21 mouse cellular contexts compared by ENCODE assay signal in the genomic region with DNA sequence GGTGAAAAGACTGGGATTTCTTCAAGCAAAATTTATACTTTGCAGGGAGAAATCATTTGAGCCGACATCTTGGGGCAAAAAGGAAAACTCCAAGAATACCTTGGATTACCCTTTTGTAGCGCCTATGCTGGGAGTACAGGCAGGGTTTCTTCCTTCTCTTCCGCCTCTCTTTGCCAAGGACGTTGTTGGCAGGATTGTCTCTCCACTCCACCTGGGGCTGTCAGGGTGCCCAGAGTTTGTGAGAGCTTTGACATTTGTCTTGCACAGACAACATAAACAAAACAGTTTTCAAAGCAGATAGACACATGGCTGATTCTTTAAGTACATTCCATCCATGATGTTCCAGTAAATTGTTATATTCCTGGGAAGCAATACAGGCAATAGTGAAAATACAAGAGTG.
DNase-seq lines count a peak whose midpoint lies in the region; ATAC-seq and TF ChIP-seq lines count a peak whose summit lies in the region.
"Had no signal": no experiment of that assay in that cellular context is flagged by ENCODE, and none has a peak within 500 bp of the region (broad histone marks: within the 10 kb centered on the region; RNA-seq: fewer than 3 reads in every experiment).

No protein-coding gene starts in this region.

- 71% methylated on average over 4 of the region's 4 CpGs for WGBS in forebrain, postnatal 0 days
- WGBS in forebrain, embryonic 11.5 days, result 93% methylated on average over 4 of the region's 4 CpGs
- 90% methylated on average over 4 of the region's 4 CpGs for WGBS in hindbrain, embryonic 11.5 days
- 87% methylated on average over 4 of the region's 4 CpGs for WGBS in hindbrain, embryonic 14.5 days

- no peaks in the 10 kb centered on the region for H3K36me3 ChIP-seq in forebrain, postnatal 0 days (ENCODE audit: insufficient read depth)
- H3K36me3 ChIP-seq in forebrain, embryonic 11.5 days (ENCODE audit: control insufficient read depth, insufficient read depth, low read length), result no peaks in the 10 kb centered on the region
- H3K36me3 ChIP-seq in hindbrain, embryonic 11.5 days (ENCODE audit: control insufficient read depth, insufficient read depth, low read length), result no peaks in the 10 kb centered on the region
- no peaks in the 10 kb centered on the region for H3K36me3 ChIP-seq in hindbrain, embryonic 14.5 days (replicated peaks; ENCODE audit: control insufficient read depth, insufficient read depth)
- H3K36me3 ChIP-seq: embryonic facial prominence, embryonic 15.5 days; forebrain, embryonic 12.5 days; G1E; heart, embryonic 10.5 days; hindbrain, embryonic 13.5 days; intestine, embryonic 15.5 days; kidney, embryonic 15.5 days had no signal

- no peaks in the 10 kb centered on the region for H3K9me3 ChIP-seq in forebrain, postnatal 0 days (ENCODE audit: low read length)
- H3K9me3 ChIP-seq in forebrain, embryonic 11.5 days (ENCODE audit: control insufficient read depth, low read length), result no peaks in the 10 kb centered on the region
- no peaks in the 10 kb centered on the region for H3K9me3 ChIP-seq in hindbrain, embryonic 11.5 days (ENCODE audit: control insufficient read depth, low read length)
- H3K9me3 ChIP-seq in hindbrain, embryonic 14.5 days (ENCODE audit: control insufficient read depth, low read length), result no peaks in the 10 kb centered on the region
- H3K9me3 ChIP-seq: embryonic facial prominence, embryonic 15.5 days; forebrain, embryonic 12.5 days; G1E; heart, embryonic 10.5 days; hindbrain, embryonic 13.5 days; intestine, embryonic 15.5 days; kidney, embryonic 15.5 days had no signal

- no peak for ATAC-seq in cerebellum, adult (ENCODE audit: insufficient number of reproducible peaks, low FRiP score, low TSS enrichment)
- no peak for ATAC-seq in forebrain, postnatal 0 days
- ATAC-seq in forebrain, embryonic 11.5 days (replicated peaks; ENCODE audit: low FRiP score), result no peak
- ATAC-seq in hindbrain, embryonic 11.5 days (ENCODE audit: low FRiP score), result no peak
- ATAC-seq in hindbrain, embryonic 14.5 days (ENCODE audit: low FRiP score), result no peak
- ATAC-seq: CD4-positive, CD25-positive, alpha-beta regulatory T cell, adult 4 months; intestine, embryonic 15.5 days had no signal

- no peak overlapping the region for H3K9ac ChIP-seq in forebrain, postnatal 0 days
- no peak overlapping the region for H3K9ac ChIP-seq in forebrain, embryonic 11.5 days (ENCODE audit: low read length)
- H3K9ac ChIP-seq in hindbrain, embryonic 11.5 days (ENCODE audit: low read depth, low read length), result no peak overlapping the region
- no peak overlapping the region for H3K9ac ChIP-seq in hindbrain, embryonic 14.5 days
- H3K9ac ChIP-seq: embryonic facial prominence, embryonic 15.5 days; forebrain, embryonic 12.5 days; hindbrain, embryonic 13.5 days; intestine, embryonic 15.5 days; kidney, embryonic 15.5 days had no signal

- no peak overlapping the region for H3K4me3 ChIP-seq in forebrain, postnatal 0 days (ENCODE audit: low read depth, low read length)
- H3K4me3 ChIP-seq in forebrain, embryonic 11.5 days (ENCODE audit: low read depth, low read length), result no peak overlapping the region
- H3K4me3 ChIP-seq in hindbrain, embryonic 11.5 days (ENCODE audit: low read depth, low read length), result no peak overlapping the region
- H3K4me3 ChIP-seq in hindbrain, embryonic 14.5 days (replicated peaks; ENCODE audit: low read length), result no peak overlapping the region
- H3K4me3 ChIP-seq: embryonic facial prominence, embryonic 15.5 days; erythroblast, embryonic 14.5 days; forebrain, embryonic 12.5 days; heart, embryonic 10.5 days; hindbrain, embryonic 13.5 days; intestine, embryonic 15.5 days; kidney, embryonic 15.5 days had no signal

- H3K4me2 ChIP-seq in forebrain, postnatal 0 days (ENCODE audit: low read depth), result no peak overlapping the region
- H3K4me2 ChIP-seq in forebrain, embryonic 11.5 days (ENCODE audit: low read depth, low read length, severe bottlenecking), result no peak overlapping the region
- H3K4me2 ChIP-seq in hindbrain, embryonic 11.5 days (replicated peaks; ENCODE audit: low read depth, low read length), result no peak overlapping the region
- no peak overlapping the region for H3K4me2 ChIP-seq in hindbrain, embryonic 14.5 days (replicated peaks)
- H3K4me2 ChIP-seq: embryonic facial prominence, embryonic 15.5 days; forebrain, embryonic 12.5 days; hindbrain, embryonic 13.5 days; intestine, embryonic 15.5 days; kidney, embryonic 15.5 days had no signal

- H3K27ac ChIP-seq in forebrain, postnatal 0 days (ENCODE audit: low read depth, low read length), result no peak overlapping the region
- no peak overlapping the region for H3K27ac ChIP-seq in forebrain, embryonic 11.5 days (ENCODE audit: low read depth, low read length)
- no peak overlapping the region for H3K27ac ChIP-seq in hindbrain, embryonic 11.5 days (ENCODE audit: low read depth, low read length)
- H3K27ac ChIP-seq in hindbrain, embryonic 14.5 days, result no peak overlapping the region
- H3K27ac ChIP-seq: embryonic facial prominence, embryonic 15.5 days; forebrain, embryonic 12.5 days; heart, embryonic 10.5 days; hindbrain, embryonic 13.5 days; intestine, embryonic 15.5 days; kidney, embryonic 15.5 days had no signal

- H3K27me3 ChIP-seq in forebrain, postnatal 0 days (ENCODE audit: insufficient read depth, low read length), result no peaks in the 10 kb centered on the region
- no peaks in the 10 kb centered on the region for H3K27me3 ChIP-seq in forebrain, embryonic 11.5 days (ENCODE audit: control insufficient read depth, insufficient read depth, low read length)
- H3K27me3 ChIP-seq in hindbrain, embryonic 11.5 days (ENCODE audit: control insufficient read depth, insufficient read depth, low read length), result no peaks in the 10 kb centered on the region
- H3K27me3 ChIP-seq in hindbrain, embryonic 14.5 days (ENCODE audit: control insufficient read depth, insufficient read depth, low read length), result no peaks in the 10 kb centered on the region
- H3K27me3 ChIP-seq: embryonic facial prominence, embryonic 15.5 days; forebrain, embryonic 12.5 days; hindbrain, embryonic 13.5 days; intestine, embryonic 15.5 days; kidney, embryonic 15.5 days had no signal

- DNase-seq in cerebellum, adult 11 months, result peak; percentile 9
- peak; percentile 7 for DNase-seq in forebrain, postnatal 0 days
- DNase-seq in forebrain, embryonic 11.5 days (ENCODE audit: low spot score), result no peak
- DNase-seq in cerebellum, adult 9-11 months, result peak; percentile 56
- peak; percentile 49 to 53 for DNase-seq in cerebellum, postnatal 36 days
- no peak for DNase-seq in hindbrain, embryonic 11.5 days (ENCODE audit: low spot score)
- no peak for DNase-seq in hindbrain, embryonic 14.5 days (ENCODE audit: low spot score)
- DNase-seq: B cell, adult 2 months; gastrocnemius, postnatal 10 days; heart, postnatal 4 days; kidney, adult 2 months had no signal

- H3K4me1 ChIP-seq in forebrain, postnatal 0 days (ENCODE audit: insufficient read depth), result no peaks in the 10 kb centered on the region
- H3K4me1 ChIP-seq in forebrain, embryonic 11.5 days (replicated peaks; ENCODE audit: control insufficient read depth, insufficient read depth, low read length), result no peaks in the 10 kb centered on the region
- no peaks in the 10 kb centered on the region for H3K4me1 ChIP-seq in hindbrain, embryonic 11.5 days (replicated peaks; ENCODE audit: control insufficient read depth, insufficient read depth, low read length)
- no peaks in the 10 kb centered on the region for H3K4me1 ChIP-seq in hindbrain, embryonic 14.5 days (replicated peaks; ENCODE audit: control insufficient read depth, insufficient read depth, low read length)
- H3K4me1 ChIP-seq: embryonic facial prominence, embryonic 15.5 days; forebrain, embryonic 12.5 days; heart, embryonic 10.5 days; hindbrain, embryonic 13.5 days; intestine, embryonic 15.5 days; kidney, embryonic 15.5 days had no signal

- TF ChIP-seq CTCF in forebrain, postnatal 0 days (IDR thresholded peaks at IDR 0.05; ENCODE audit: low read depth), result no peak

Comparison
In these comparisons a context has a peak if more than half of its experiments do, and no peak if none do; other contexts are left out.
1. DNase-seq: peak in cerebellum, adult 11 months (single experiment), forebrain, postnatal 0 days (single experiment), cerebellum, adult 9-11 months (single experiment) and cerebellum, postnatal 36 days (2 of 2); none in forebrain, embryonic 11.5 days (single experiment), hindbrain, embryonic 11.5 days (single experiment) and hindbrain, embryonic 14.5 days (single experiment).